Mouse (Mus musculus) myocyte (in vitro differentiated cells): ENCODE measurements at regions not wholly inside any gene's neighbourhood (a gene's known extent, or its start where the extent isn't known, plus 50 kb on each side); places are given as distances from the start of the nearest gene placed in this dataset.

Experiments used
- H3K27me3 ChIP-seq: one replicate; pipeline ENCODE4 v1.6.1; 2011; ENCODE audit not compliant: control insufficient read depth, insufficient read depth, insufficient read length
- H3K36me3 ChIP-seq: one replicate; pipeline ENCODE4 v1.6.1; 2011; ENCODE audit not compliant: control insufficient read depth, insufficient read depth
- H3K4me2 ChIP-seq: one replicate; pipeline ENCODE4 v1.6.1; 2011; ENCODE audit warnings: low read depth, control low read depth
- H3K4me3 ChIP-seq: one replicate; pipeline ENCODE4 v1.5.1; 2011; ENCODE audit warnings: mild to moderate bottlenecking, control low read depth, moderate library complexity
- H3K79me2 ChIP-seq: one replicate; pipeline ENCODE4 v1.6.1; 2011; ENCODE audit not compliant: control insufficient read depth, insufficient read depth
- H3ac ChIP-seq: one replicate; pipeline ENCODE4 v1.6.1; 2011; ENCODE audit not compliant: control insufficient read depth, insufficient read length
- CEBPB ChIP-seq: IDR thresholded peaks from 2 replicates; pipeline ENCODE4 v1.6.1; 2011; ENCODE audit warnings: mild to moderate bottlenecking, moderate library complexity; ENCODE audit not compliant: poor library complexity, insufficient read depth, severe bottlenecking
- E2F4 ChIP-seq: IDR thresholded peaks from one replicate; pipeline ENCODE4 v1.6.1; 2011; ENCODE audit warnings: mild to moderate bottlenecking, control low read depth, moderate library complexity; ENCODE audit not compliant: insufficient read depth
- MAX ChIP-seq: IDR thresholded peaks from one replicate; pipeline ENCODE4 v1.6.1; 2011; ENCODE audit warnings: low read depth, mild to moderate bottlenecking, control low read depth
- MYOD1 ChIP-seq, 3 experiments: IDR thresholded peaks; one replicate each; pipeline ENCODE4 v1.6.1; 2011; ENCODE audit warnings: control low read depth in 2 of 3, low read depth in 2 of 3, mild to moderate bottlenecking in 2 of 3, moderate library complexity in 1 of 3; ENCODE audit not compliant: insufficient read length in 2 of 3, control insufficient read depth in 1 of 3
- MYOG ChIP-seq, 3 experiments: IDR thresholded peaks; one replicate each; pipeline ENCODE4 v1.6.1; 2011; ENCODE audit warnings: control low read depth in 2 of 3, low read depth in 2 of 3, mild to moderate bottlenecking in 2 of 3; ENCODE audit not compliant: insufficient read length in 2 of 3, control insufficient read depth in 1 of 3, insufficient read depth in 1 of 3
- POLR2A ChIP-seq: IDR thresholded peaks from one replicate; pipeline ENCODE4 v1.6.1; 2011; ENCODE audit warnings: low read depth, mild to moderate bottlenecking, control low read depth, moderate library complexity; ENCODE audit not compliant: insufficient read length
- POLR2AphosphoS2 ChIP-seq: IDR thresholded peaks from one replicate; pipeline ENCODE4 v1.6.1; 2011; ENCODE audit warnings: low read depth, control low read depth; ENCODE audit not compliant: insufficient read length
- REST ChIP-seq: IDR thresholded peaks from one replicate; pipeline ENCODE4 v1.6.1; 2011; ENCODE audit warnings: mild to moderate bottlenecking, control low read depth, moderate library complexity; ENCODE audit not compliant: insufficient read depth, insufficient read length
- SRF ChIP-seq: IDR thresholded peaks from one replicate; pipeline ENCODE4 v1.6.1; 2011; ENCODE audit warnings: low read depth; ENCODE audit not compliant: control insufficient read depth, insufficient read length
- TCF12 ChIP-seq: IDR thresholded peaks from one replicate; pipeline ENCODE4 v1.6.1; 2011; ENCODE audit warnings: mild to moderate bottlenecking, control low read depth; ENCODE audit not compliant: poor library complexity, insufficient read depth, severe bottlenecking
- TCF3 ChIP-seq: IDR thresholded peaks from one replicate; pipeline ENCODE4 v1.6.1; 2011; ENCODE audit warnings: low read depth, control low read depth; ENCODE audit not compliant: insufficient read length
- USF1 ChIP-seq: IDR thresholded peaks from one replicate; pipeline ENCODE4 v1.6.1; 2011; ENCODE audit warnings: low read depth, mild to moderate bottlenecking, control low read depth, moderate library complexity

- no peaks in the 10 kb centered on the region for H3K79me2 ChIP-seq
- no peak overlapping the region for H3ac ChIP-seq
- no peaks in the 10 kb centered on the region for H3K36me3 ChIP-seq
- no peak overlapping the region for H3K4me3 ChIP-seq
- H3K4me2 ChIP-seq = peak overlapping the region; percentile 27
- H3K27me3 ChIP-seq = no peaks in the 10 kb centered on the region
- no peak for TF ChIP-seq REST
- TF ChIP-seq POLR2AphosphoS2 = no peak
- TF ChIP-seq MAX = no peak
- no peak for TF ChIP-seq SRF
- no peak for TF ChIP-seq E2F4
- no peak for TF ChIP-seq USF1
- TF ChIP-seq CEBPB = no peak
- TF ChIP-seq TCF12 = peak; percentile 14
- peak; percentile 12 for TF ChIP-seq TCF3
- TF ChIP-seq POLR2A = no peak
- TF ChIP-seq MYOG (IDR thresholded peaks at IDR 0.05; ENCODE audit: control insufficient read depth in 1 of 3, insufficient read depth in 1 of 3, insufficient read length in 2 of 3, low read depth in 2 of 3) = peak in 2 of 3 experiments; percentile 45 to 90
- peak in 2 of 3 experiments; percentile 93 to 97 for TF ChIP-seq MYOD1 (IDR thresholded peaks at IDR 0.05; ENCODE audit: control insufficient read depth in 1 of 3, insufficient read length in 2 of 3, low read depth in 2 of 3)
Observed at GRCm38 (mm10) chr14:76744674-76745433, 188.2 kb upstream of the Serp2 start.

DNA sequence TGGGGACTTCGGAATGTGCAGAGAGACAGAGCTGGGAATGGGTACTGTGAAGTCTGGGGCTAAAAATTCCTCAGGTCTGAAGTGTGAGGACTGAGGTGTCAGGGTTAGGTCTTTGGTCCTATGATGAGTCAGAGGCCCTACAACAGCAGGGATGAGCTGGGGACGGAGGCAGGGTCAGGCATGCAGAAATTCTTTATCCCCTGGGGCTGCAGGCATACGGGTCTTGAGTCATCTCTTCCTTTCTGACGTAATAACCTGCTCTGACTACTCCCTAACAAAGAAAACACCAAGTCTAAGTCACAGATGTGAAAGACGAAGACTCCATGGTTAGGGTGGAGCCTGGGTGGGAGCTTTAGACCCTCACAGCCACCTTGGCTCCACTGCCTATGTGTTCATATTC is 185.6 kb upstream of the Serp2 start:
- no peak overlapping the region for H3K4me3 ChIP-seq
- H3K79me2 ChIP-seq = no peaks in the 10 kb centered on the region
- H3ac ChIP-seq = no peak overlapping the region
- no peak overlapping the region for H3K4me2 ChIP-seq
- no peaks in the 10 kb centered on the region for H3K27me3 ChIP-seq
- no peaks in the 10 kb centered on the region for H3K36me3 ChIP-seq
- TF ChIP-seq TCF12 (no peak), REST (no peak), MYOG (IDR thresholded peaks at IDR 0.05; ENCODE audit: control insufficient read depth in 1 of 3, insufficient read depth in 1 of 3, insufficient read length in 2 of 3, low read depth in 2 of 3) (no peak), POLR2A (no peak), TCF3 (no peak), MYOD1 (IDR thresholded peaks at IDR 0.05; ENCODE audit: control insufficient read depth in 1 of 3, insufficient read length in 2 of 3, low read depth in 2 of 3) (peak in 1 of 3 experiments; percentile 13), E2F4 (no peak), CEBPB (peak; percentile 45; the same call in 1 of the 2 replicates), POLR2AphosphoS2 (no peak), SRF (no peak), MAX (no peak), USF1 (no peak)

GRCm38 (mm10) chr14:76739836-76740597 is 183.3 kb upstream of the Serp2 start:
- no peaks in the 10 kb centered on the region for H3K79me2 ChIP-seq
- no peaks in the 10 kb centered on the region for H3K27me3 ChIP-seq
- no peak overlapping the region for H3K4me3 ChIP-seq
- no peaks in the 10 kb centered on the region for H3K36me3 ChIP-seq
- no peak overlapping the region for H3ac ChIP-seq
- TF ChIP-seq MAX (no peak), TCF3 (no peak), MYOG (IDR thresholded peaks at IDR 0.05; ENCODE audit: control insufficient read depth in 1 of 3, insufficient read depth in 1 of 3, insufficient read length in 2 of 3, low read depth in 2 of 3) (no peak), SRF (no peak), POLR2A (no peak), USF1 (no peak), E2F4 (no peak)
- no peak overlapping the region for H3K4me2 ChIP-seq

DNA sequence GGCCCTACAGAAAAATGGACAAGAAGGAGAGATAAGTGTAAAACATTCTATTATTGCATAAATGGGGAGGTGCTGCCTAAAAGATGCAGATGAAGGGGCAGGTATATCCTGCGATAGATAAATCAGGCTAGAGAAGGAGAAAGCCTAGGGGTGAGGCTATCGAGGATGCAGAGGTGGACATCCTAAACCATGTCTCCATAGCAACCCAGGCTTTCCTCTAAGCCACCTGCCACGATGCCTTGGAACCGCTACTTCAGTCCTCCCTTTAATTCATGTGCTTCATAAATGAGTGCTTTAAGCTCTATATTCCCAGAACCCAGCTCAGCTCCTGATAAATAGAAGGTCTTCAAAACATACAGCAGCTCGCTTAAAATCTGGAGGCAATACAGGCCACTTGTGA is 179.3 kb upstream of the Serp2 start:
- H3K4me2 ChIP-seq = no peak overlapping the region
- H3K4me3 ChIP-seq = no peak overlapping the region
- TF ChIP-seq SRF (no peak), MAX (no peak), CEBPB (no peak), TCF3 (no peak), USF1 (no peak), MYOG (IDR thresholded peaks at IDR 0.05; ENCODE audit: control insufficient read depth in 1 of 3, insufficient read depth in 1 of 3, insufficient read length in 2 of 3, low read depth in 2 of 3) (no peak), REST (no peak), POLR2A (no peak), POLR2AphosphoS2 (no peak), TCF12 (no peak), E2F4 (no peak), MYOD1 (IDR thresholded peaks at IDR 0.05; ENCODE audit: control insufficient read depth in 1 of 3, insufficient read length in 2 of 3, low read depth in 2 of 3) (no peak)
- no peaks in the 10 kb centered on the region for H3K79me2 ChIP-seq
- no peak overlapping the region for H3ac ChIP-seq
- H3K36me3 ChIP-seq = no peaks in the 10 kb centered on the region
- no peaks in the 10 kb centered on the region for H3K27me3 ChIP-seq
